Mouse (Mus musculus): ENCODE results near the gene Stard13. TPM values are rescaled to one million over a fixed set of nuclear protein-coding genes. Genes with fewer than 3 reads are reported as not detected.

Gene Stard13
- polyA plus RNA-seq, 1 experiment from 2014 or later, result 4.2 TPM

DNA sequence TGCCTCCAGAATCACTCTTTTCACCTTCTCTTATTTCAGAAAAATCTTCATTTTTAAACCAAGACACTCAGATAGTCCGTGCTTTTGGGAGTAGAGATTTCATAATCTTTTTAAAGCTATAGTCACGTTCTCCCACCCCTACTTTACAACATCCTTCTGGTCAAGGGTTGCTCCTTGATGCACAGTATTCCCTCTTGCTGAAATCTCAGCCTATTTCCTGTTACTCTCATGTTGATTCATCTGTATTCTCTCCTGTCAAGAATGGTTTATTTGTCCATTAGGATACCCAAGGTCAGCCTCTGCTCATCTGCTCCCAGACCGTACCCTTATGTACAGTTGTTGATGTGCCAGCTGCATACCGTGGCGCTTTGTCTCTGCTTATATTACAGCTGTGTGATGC is 89.7 kb downstream of the Stard13 start:
- Histone ChIP-seq H3K36me3 (replicated peaks) (no peaks in the 10 kb centered on the region), H3K27ac (replicated peaks) (peak overlapping the region; percentile 87; the same call in 1 of the 2 replicates), H3K27me3 (replicated peaks; ENCODE audit: low read depth, poor library complexity, severe bottlenecking) (no peaks in the 10 kb centered on the region), H3K4me3 (no peak overlapping the region), H3K4me1 (peaks cover 30% of the 10 kb centered on the region), H3K9me3 (no peaks in the 10 kb centered on the region)
- 80% methylated on average over 5 of the region's 5 CpGs for WGBS
- DNase-seq (ENCODE audit: low spot score), result no peak

DNA sequence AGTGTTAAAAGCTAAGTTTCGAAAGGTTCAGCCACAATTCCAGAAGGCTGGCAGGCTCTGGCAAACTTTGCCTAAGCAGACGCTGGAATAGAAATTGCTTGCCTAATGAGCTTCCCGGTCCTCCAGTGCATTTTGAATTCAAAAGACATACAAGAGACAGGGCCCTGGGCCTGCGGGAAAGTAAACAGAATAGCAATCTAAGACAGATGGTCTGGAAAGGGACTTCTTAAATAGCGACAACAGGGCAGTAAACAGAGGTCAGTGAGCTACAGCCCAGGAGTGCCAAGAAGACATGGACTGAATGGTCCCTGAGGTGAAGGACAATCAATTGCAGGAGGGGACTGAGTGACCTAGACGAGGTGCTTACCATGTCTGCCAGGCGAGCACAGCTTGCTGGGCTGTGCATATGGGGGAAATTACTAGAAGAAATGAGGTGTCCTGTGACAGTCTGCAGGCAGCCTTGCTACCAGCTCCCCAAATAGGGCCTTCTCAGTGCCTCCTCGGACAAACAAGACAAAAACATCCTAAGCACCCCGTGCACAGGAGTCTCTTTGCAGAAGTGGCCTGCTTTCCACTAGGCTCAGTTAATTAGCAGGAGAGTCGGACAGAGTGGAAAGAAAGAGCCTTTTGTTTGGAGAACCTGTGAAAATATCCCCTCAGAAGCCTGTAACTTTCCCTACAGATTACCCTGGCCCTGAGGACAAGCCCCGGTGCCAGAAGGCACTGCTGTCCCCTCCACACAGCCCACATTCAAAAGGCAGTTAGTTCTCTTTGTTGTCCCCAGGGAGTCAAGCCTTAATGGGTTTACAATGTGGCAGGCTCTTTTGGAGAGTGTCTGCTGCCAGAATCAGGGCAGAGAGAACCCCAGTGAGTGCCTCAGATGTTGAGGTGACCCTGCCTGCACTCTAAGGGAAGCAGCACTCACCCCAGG is 90.7 kb downstream of the Stard13 start:
- Histone ChIP-seq H3K27me3 (replicated peaks; ENCODE audit: low read depth, poor library complexity, severe bottlenecking) (no peaks in the 10 kb centered on the region), H3K36me3 (replicated peaks) (no peaks in the 10 kb centered on the region), H3K4me1 (peaks cover 30% of the 10 kb centered on the region), H3K27ac (replicated peaks) (peak overlapping the region; percentile 87), H3K9me3 (no peaks in the 10 kb centered on the region), H3K4me3 (0 out of 2 replicates have a peak overlapping the region, but pooled peaks have one; percentile 1)
- peak; percentile 56 for DNase-seq (ENCODE audit: low spot score)
- 10% methylated on average over 11 of the region's 11 CpGs for WGBS

DNA sequence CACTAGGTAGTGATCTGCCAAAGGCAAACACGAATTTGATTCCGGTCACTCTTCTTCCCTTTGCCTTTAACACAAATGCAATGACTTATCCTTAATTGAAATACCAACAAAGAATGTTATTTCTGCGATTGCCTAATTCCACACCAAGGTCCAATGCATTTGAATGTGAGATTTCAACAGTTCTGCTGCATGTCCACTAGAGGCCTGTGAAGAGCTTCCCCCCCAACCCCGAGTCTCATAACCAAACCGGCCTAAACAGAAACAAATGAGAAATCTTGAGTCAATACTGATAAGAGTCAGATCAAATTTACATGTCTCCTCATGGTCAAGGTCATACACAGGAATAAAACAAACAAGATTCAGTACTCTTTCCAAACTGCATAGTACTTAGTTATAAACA is 91.4 kb downstream of the Stard13 start:
- peaks cover 30% of the 10 kb centered on the region for H3K4me1 ChIP-seq
- H3K27ac ChIP-seq (replicated peaks), result peak overlapping the region; percentile 87
- 43% methylated on average over 5 of the region's 5 CpGs for WGBS
- H3K4me3 ChIP-seq, result no peak overlapping the region
- H3K27me3 ChIP-seq (replicated peaks; ENCODE audit: low read depth, poor library complexity, severe bottlenecking), result no peaks in the 10 kb centered on the region
- no peaks in the 10 kb centered on the region for H3K9me3 ChIP-seq
- DNase-seq (ENCODE audit: low spot score), result peak; percentile 56
- no peaks in the 10 kb centered on the region for H3K36me3 ChIP-seq (replicated peaks)

DNA sequence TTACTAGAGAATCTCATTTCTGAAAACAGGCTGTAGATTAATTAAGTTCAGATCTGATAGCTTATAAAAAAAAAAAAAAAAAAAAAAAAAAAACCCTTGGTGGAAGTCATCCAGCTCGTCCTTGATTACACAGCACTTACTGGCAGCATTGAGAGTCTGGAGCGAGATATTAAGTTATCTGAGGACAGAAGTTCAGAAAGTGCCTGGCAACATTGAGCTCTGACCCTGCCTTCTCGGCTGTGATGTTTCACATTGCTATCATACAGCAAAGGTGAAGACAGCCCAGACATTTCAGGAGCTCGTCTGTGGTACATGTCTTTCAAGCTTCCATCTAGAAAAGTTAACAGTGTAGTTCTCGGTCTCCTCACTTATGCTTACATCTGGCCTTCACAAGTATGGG is 95.7 kb downstream of the Stard13 start:
- DNase-seq (ENCODE audit: low spot score), result no peak
- Histone ChIP-seq H3K4me3 (no peak overlapping the region), H3K36me3 (replicated peaks) (no peaks in the 10 kb centered on the region), H3K9me3 (no peaks in the 10 kb centered on the region), H3K4me1 (peaks cover 16% of the 10 kb centered on the region), H3K27ac (replicated peaks) (no peak overlapping the region), H3K27me3 (replicated peaks; ENCODE audit: low read depth, poor library complexity, severe bottlenecking) (no peaks in the 10 kb centered on the region)
- 86% methylated on average over 5 of the region's 5 CpGs for WGBS

DNA sequence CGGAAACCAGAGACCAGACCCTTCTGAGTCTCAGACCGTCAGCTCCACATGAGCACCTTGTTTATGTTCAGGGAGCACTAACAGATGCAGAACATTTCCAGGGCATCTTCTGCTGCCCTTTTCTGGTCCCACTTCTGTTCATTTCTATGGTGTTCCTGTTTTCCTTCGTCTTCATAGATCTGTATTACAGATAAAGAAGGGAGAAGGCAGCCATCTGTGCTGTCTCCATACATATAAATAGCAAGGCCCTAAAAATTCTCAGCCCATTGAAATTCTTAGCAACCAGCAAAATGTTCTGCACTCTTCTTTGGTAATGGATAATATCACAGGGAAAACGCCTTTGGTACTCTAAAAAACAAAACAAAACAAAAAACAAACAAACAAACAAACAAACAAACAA is 96.3 kb downstream of the Stard13 start:
- Histone ChIP-seq H3K4me3 (no peak overlapping the region), H3K27me3 (replicated peaks; ENCODE audit: low read depth, poor library complexity, severe bottlenecking) (no peaks in the 10 kb centered on the region), H3K27ac (replicated peaks) (no peak overlapping the region), H3K4me1 (peaks cover 10% of the 10 kb centered on the region), H3K36me3 (replicated peaks) (no peaks in the 10 kb centered on the region), H3K9me3 (no peaks in the 10 kb centered on the region)
- no peak for DNase-seq (ENCODE audit: low spot score)
- 85% methylated on average over 4 of the region's 4 CpGs for WGBS

DNA sequence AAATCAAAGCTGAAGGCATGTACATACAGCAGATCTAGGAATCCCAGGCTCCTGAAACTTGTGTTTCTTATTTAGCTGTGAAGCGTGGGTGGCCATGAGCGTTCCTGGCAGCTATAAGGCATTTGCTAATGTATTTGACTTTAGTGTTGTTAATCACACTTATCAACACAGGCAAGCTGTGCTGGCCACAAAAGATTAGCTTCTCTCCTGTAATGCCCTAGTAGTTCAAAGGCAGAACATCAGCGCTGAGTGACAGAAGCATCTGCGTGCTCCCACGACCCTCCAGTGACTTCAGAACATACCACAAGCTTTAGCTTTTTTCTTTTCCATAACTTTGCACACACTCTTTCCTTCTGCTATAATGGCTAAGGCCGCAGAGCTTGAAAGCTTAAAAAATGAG is 97.7 kb downstream of the Stard13 start:
- Histone ChIP-seq H3K9me3 (no peaks in the 10 kb centered on the region), H3K27ac (replicated peaks) (no peak overlapping the region), H3K4me1 (no peaks in the 10 kb centered on the region), H3K4me3 (no peak overlapping the region), H3K27me3 (replicated peaks; ENCODE audit: low read depth, poor library complexity, severe bottlenecking) (no peaks in the 10 kb centered on the region), H3K36me3 (replicated peaks) (no peaks in the 10 kb centered on the region)
- WGBS, result 82% methylated on average over 6 of the region's 6 CpGs
- DNase-seq (ENCODE audit: low spot score), result no peak

DNA sequence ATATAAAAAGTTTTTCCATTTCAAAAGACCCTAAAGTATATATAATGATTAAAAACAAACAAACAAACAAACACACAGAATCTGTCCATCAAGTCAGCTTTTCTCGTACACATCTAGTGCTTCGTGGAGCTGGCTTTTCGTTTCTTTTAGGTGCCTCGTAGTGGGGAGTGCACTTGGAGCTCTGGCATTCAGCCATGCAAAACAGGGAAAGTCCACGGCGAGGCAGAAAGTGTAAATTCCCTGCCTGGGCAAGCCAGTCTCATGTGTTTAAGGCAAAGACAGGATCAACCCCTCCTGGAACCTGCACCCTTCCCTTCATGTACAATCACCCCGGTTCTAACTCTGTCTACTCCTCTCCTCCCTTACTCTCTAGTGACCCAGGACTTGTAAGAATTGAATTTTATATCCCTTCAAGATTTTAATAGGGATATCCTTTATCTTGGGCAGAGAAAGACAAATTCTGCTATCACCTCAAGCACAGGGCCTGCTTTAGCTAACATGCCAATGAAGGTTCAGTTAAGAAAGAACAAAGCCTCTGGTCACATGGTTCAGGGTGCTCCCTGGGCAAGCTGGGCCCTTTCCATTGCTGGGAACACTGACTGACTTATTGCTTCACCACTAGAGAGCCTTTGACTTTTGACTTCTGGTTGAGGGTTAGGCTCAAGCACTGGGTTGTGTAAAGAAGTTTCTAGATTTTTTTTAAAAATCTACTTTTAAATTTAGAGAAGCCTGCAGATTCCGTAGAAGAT is 98.4 kb downstream of the Stard13 start:
- H3K27me3 ChIP-seq (replicated peaks; ENCODE audit: low read depth, poor library complexity, severe bottlenecking), result no peaks in the 10 kb centered on the region
- H3K9me3 ChIP-seq, result no peaks in the 10 kb centered on the region
- H3K4me1 ChIP-seq, result no peaks in the 10 kb centered on the region
- H3K27ac ChIP-seq (replicated peaks), result no peak overlapping the region; the same call in 1 of the 2 replicates
- no peaks in the 10 kb centered on the region for H3K36me3 ChIP-seq (replicated peaks)
- no peak for DNase-seq (ENCODE audit: low spot score)
- no peak overlapping the region for H3K4me3 ChIP-seq
- 90% methylated on average over 8 of the region's 8 CpGs for WGBS

DNA sequence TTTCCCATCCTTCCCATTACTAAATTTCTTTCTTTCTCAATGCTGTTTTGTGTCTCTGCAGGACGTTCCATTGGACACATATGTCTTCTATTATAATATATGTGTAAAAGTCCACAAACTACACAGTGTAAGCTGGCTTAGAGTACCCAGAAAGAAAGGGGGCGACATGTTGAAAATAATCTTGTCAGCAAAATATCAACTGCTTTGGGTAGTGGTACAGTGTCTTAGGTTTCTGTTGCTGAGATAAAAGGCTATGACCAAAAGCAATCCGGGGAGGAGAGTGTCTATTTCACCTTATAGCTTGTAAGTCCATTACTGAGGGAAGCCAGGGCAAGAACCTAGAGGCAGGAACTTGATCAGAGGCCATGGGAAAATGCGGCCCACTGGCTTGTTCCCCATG is 99.4 kb downstream of the Stard13 start:
- Histone ChIP-seq H3K9me3 (no peaks in the 10 kb centered on the region), H3K4me3 (no peak overlapping the region), H3K36me3 (replicated peaks) (no peaks in the 10 kb centered on the region), H3K27ac (replicated peaks) (no peak overlapping the region), H3K4me1 (peaks cover 4% of the 10 kb centered on the region; the same call in 1 of the 2 replicates), H3K27me3 (replicated peaks; ENCODE audit: low read depth, poor library complexity, severe bottlenecking) (no peaks in the 10 kb centered on the region)
- no peak for DNase-seq (ENCODE audit: low spot score)
- WGBS, result 87% methylated on average over 4 of the region's 4 CpGs

DNA sequence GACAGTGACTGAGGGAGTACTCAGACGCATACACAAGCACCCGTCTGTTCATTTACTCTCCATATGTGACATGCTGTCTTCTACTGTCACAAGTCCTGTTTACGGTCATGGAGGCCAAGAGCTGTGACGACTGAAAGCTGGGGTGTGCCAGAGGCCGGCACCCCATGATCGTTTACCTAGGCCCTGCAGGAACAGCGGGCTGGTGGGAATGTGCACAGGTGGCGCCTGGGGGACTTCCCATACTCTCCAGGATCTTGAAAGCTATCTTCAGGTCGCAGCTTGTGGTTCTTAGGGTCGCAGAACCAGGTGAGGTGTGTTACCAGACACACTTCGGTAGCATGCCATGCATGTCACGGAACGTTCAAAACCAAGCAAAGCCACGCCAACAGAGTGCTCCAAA is 99.9 kb downstream of the Stard13 start:
- Histone ChIP-seq H3K36me3 (replicated peaks) (no peaks in the 10 kb centered on the region), H3K9me3 (no peaks in the 10 kb centered on the region), H3K4me3 (no peak overlapping the region), H3K27me3 (replicated peaks; ENCODE audit: low read depth, poor library complexity, severe bottlenecking) (no peaks in the 10 kb centered on the region), H3K27ac (replicated peaks) (no peak overlapping the region), H3K4me1 (peaks cover 4% of the 10 kb centered on the region; the same call in 1 of the 2 replicates)
- 91% methylated on average over 14 of the region's 14 CpGs for WGBS
- DNase-seq (ENCODE audit: low spot score), result no peak

DNA sequence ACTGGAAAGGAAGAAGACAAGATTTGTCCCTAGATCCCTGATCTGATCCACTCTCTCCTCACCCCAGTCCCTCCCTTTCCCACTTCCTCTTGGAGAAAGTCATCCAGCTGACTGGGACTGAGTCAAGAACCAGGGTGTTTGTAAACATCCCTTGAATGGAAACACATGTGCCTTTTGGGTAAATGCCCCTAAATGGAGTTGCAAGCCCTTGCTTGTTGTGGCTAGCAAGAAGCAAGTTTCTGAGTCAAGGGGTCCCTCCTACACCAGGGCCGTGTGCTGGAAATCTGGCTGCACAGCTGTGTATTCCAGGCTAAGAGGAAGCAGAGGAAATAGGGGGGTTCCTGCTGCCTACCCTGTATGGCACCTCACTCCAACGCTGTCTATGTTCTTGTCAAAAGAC is 103.9 kb downstream of the Stard13 start:
- Histone ChIP-seq H3K4me3 (no peak overlapping the region), H3K9me3 (no peaks in the 10 kb centered on the region), H3K27ac (replicated peaks) (no peak overlapping the region), H3K36me3 (replicated peaks) (no peaks in the 10 kb centered on the region), H3K4me1 (peaks cover 14% of the 10 kb centered on the region), H3K27me3 (replicated peaks; ENCODE audit: low read depth, poor library complexity, severe bottlenecking) (no peaks in the 10 kb centered on the region)
- DNase-seq (ENCODE audit: low spot score), result no peak
- WGBS, result 49% methylated on average over 2 of the region's 2 CpGs

DNA sequence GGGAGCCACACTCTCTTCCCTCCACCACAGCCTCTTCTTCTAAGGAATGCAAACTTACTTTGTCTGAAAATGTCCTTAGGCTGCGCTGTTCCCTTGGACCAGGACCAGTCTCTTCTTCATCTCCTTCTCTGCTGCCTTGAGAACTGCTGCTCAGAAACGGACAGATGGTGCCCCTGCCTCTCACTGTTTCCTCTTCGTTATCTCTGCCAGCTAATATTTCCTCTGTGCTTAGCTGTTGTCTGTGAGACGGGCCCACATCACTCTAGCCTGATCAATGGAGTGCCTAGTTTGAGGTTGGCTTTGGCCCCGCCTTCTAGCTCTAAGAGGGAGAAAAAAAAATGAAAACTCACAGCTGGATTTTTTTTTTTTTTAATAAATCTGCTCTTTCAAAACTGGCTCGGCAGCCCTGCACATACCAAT is 106.3 kb downstream of the Stard13 start:
- no peak overlapping the region for H3K4me3 ChIP-seq
- no peak for DNase-seq (ENCODE audit: low spot score)
- H3K9me3 ChIP-seq, result no peaks in the 10 kb centered on the region
- no peaks in the 10 kb centered on the region for H3K36me3 ChIP-seq (replicated peaks)
- peak overlapping the region; percentile 35; the same call in 1 of the 2 replicates for H3K27ac ChIP-seq (replicated peaks)
- H3K4me1 ChIP-seq, result peaks cover 14% of the 10 kb centered on the region
- H3K27me3 ChIP-seq (replicated peaks; ENCODE audit: low read depth, poor library complexity, severe bottlenecking), result no peaks in the 10 kb centered on the region
- WGBS, result 58% methylated on average over 6 of the region's 6 CpGs

DNA sequence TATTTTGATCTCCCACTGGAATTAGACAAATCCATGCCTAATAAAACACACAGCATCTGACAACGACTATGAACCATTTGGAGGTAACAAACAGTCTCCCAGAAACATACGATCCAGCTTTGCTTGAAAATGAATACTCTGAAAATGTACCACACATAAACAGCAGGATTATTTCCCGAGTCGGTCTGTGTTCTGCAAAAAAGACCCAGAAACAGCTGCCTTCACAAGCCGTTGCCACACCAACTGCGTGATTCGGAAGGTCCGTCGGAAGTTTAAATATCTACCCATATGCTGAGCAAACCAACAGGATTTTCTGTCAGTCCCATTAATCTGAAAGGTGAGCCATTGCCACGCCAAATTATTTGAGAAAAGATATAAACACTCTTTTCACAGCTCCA is 107.0 kb downstream of the Stard13 start:
- Histone ChIP-seq H3K9me3 (no peaks in the 10 kb centered on the region), H3K4me3 (no peak overlapping the region), H3K4me1 (peaks cover 14% of the 10 kb centered on the region), H3K27me3 (replicated peaks; ENCODE audit: low read depth, poor library complexity, severe bottlenecking) (no peaks in the 10 kb centered on the region), H3K27ac (replicated peaks) (no peak overlapping the region), H3K36me3 (replicated peaks) (no peaks in the 10 kb centered on the region)
- 75% methylated on average over 10 of the region's 10 CpGs for WGBS
- no peak for DNase-seq (ENCODE audit: low spot score)
